Comparison of ENCODE assay signal across 8 mouse cellular contexts in genomic region chr6:56691205-56691604, GRCm38 (mm10). TPM values are rescaled to one million over a fixed set of nuclear protein-coding genes. Genes with fewer than 3 reads are reported as not detected.
A peak's percentile ranks its signal among the peaks of the same experiment; 100 is the strongest.
DNase-seq lines count a peak whose midpoint lies in the region; ATAC-seq and TF ChIP-seq lines count a peak whose summit lies in the region.

No protein-coding gene starts in this region.

- TF ChIP-seq CTCF in lung, postnatal 0 days (IDR thresholded peaks at IDR 0.05) = peak; percentile 85

- WGBS in embryonic facial prominence, embryonic 13.5 days = 1% methylated on average over 2 of the region's 2 CpGs
- 2% methylated on average over 2 of the region's 2 CpGs for WGBS in lung, postnatal 0 days

- no peaks in the 10 kb centered on the region for H3K9me3 ChIP-seq in ES-E14 (ENCODE audit: control insufficient read depth, insufficient read depth, low read depth, low read length)
- no peaks in the 10 kb centered on the region for H3K9me3 ChIP-seq in embryonic facial prominence, embryonic 13.5 days
- H3K9me3 ChIP-seq in lung, postnatal 0 days (ENCODE audit: low read length) = no peaks in the 10 kb centered on the region

- in situ Hi-C loops in ES-E14 (cut with MboI; ENCODE audit: low sequenced_read_pairs in 2 of 2, unreplicated experiment in 2 of 2) = loop anchor here in 1 of 2 experiments (25.0 kb wide), 1 partner anchor 204 kb away; no protein-coding TSS in a partner anchor

- no peak for ATAC-seq in embryonic facial prominence, embryonic 13.5 days (ENCODE audit: insufficient number of reproducible peaks, insufficient read depth, low FRiP score, low TSS enrichment, low read depth)
- ATAC-seq in hematopoietic stem cell, adult 5-6 weeks (replicated peaks in 1 of 2; ENCODE audit: insufficient read depth in 1 of 2, low FRiP score in 2 of 2, low TSS enrichment in 1 of 2, low read depth in 1 of 2, poor library complexity in 2 of 2, severe bottlenecking in 2 of 2) = peak; percentile 78 to 93
- peak; percentile 55 for ATAC-seq in lung, postnatal 0 days

- DNase-seq in ES-E14 (ENCODE audit: low read depth, low spot score) = peak; percentile 85
- peak; percentile 57 to 70 for DNase-seq in adrenal gland, postnatal 36 days
- peak; percentile 27 for DNase-seq in layer of hippocampus, adult 9-10 months (ENCODE audit: low spot score)
- peak; percentile 88 for DNase-seq in lung, postnatal 0 days (ENCODE audit: low spot score)
- peak; percentile 74 for DNase-seq in right cerebral cortex, adult 18-20 months
- DNase-seq in yolk sac, embryonic 10.5 days (ENCODE audit: low spot score) = peak; percentile 10

- H3K4me1 ChIP-seq in ES-E14 (ENCODE audit: control insufficient read depth in 2 of 2, insufficient read depth in 2 of 2, low read length in 2 of 2, poor library complexity in 1 of 2) = no peaks in the 10 kb centered on the region
- H3K4me1 ChIP-seq in embryonic facial prominence, embryonic 13.5 days = peaks cover 9% of the 10 kb centered on the region; the same call in 1 of the 2 replicates
- H3K4me1 ChIP-seq in lung, postnatal 0 days (ENCODE audit: insufficient read depth, low read depth, low read length) = no peaks in the 10 kb centered on the region

- no peak overlapping the region for H3K27ac ChIP-seq in ES-E14 (ENCODE audit: insufficient read depth, low read depth, low read length, poor library complexity, severe bottlenecking)
- 0 out of 2 replicates have a peak overlapping the region, but pooled peaks have one; percentile 83 for H3K27ac ChIP-seq in embryonic facial prominence, embryonic 13.5 days
- H3K27ac ChIP-seq in lung, postnatal 0 days (ENCODE audit: low read length) = no peak overlapping the region

- H3K36me3 ChIP-seq in ES-E14 (ENCODE audit: control insufficient read depth, insufficient read depth, low read length, poor library complexity, severe bottlenecking) = no peaks in the 10 kb centered on the region
- no peaks in the 10 kb centered on the region for H3K36me3 ChIP-seq in embryonic facial prominence, embryonic 13.5 days
- no peaks in the 10 kb centered on the region for H3K36me3 ChIP-seq in lung, postnatal 0 days (ENCODE audit: insufficient read depth, low read length)

- no peak overlapping the region for H3K4me3 ChIP-seq in ES-E14 (ENCODE audit: insufficient read depth in 1 of 2, low read depth in 1 of 2, low read length in 2 of 2, poor library complexity in 1 of 2, severe bottlenecking in 1 of 2)
- no peak overlapping the region for H3K4me3 ChIP-seq in embryonic facial prominence, embryonic 13.5 days
- H3K4me3 ChIP-seq in lung, postnatal 0 days (ENCODE audit: low read depth, low read length) = no peak overlapping the region

- H3K9ac ChIP-seq in ES-E14 (ENCODE audit: insufficient read depth, low read depth, low read length, poor library complexity, severe bottlenecking) = no peak overlapping the region
- no peak overlapping the region for H3K9ac ChIP-seq in embryonic facial prominence, embryonic 13.5 days
- no peak overlapping the region for H3K9ac ChIP-seq in lung, postnatal 0 days (replicated peaks; ENCODE audit: low read depth)

- H3K27me3 ChIP-seq in embryonic facial prominence, embryonic 13.5 days = no peaks in the 10 kb centered on the region
- H3K27me3 ChIP-seq in lung, postnatal 0 days (replicated peaks; ENCODE audit: insufficient read depth, low read length) = no peaks in the 10 kb centered on the region

- no peak for TF ChIP-seq EP300 in lung, postnatal 0 days (IDR thresholded peaks at IDR 0.05)

- H3K4me2 ChIP-seq in embryonic facial prominence, embryonic 13.5 days = no peak overlapping the region
- H3K4me2 ChIP-seq in lung, postnatal 0 days (replicated peaks; ENCODE audit: low read depth, low read length) = no peak overlapping the region

TF ChIP-seq in ES-E14, 5 proteins besides CTCF, POLR2A, EP300 and RAD21:
- TF ChIP-seq ZC3H11A (IDR thresholded peaks at IDR 0.05; ENCODE audit: borderline replicate concordance, low read depth, low read length) (peak; percentile 34; the same call in 1 of the 2 replicates), CHD2 (IDR thresholded peaks at IDR 0.05; ENCODE audit: low read depth, low read length) (no peak)
TF ChIP-seq in ES-E14: peak in this region for 1.

RNA-seq across cellular contexts. Expression of gene Lsm5, which starts 13.3 kb away (rescaled TPM):
- 72.5 and 122 TPM in 2 replicates for total RNA-seq in ES-E14 (2012; rRNA removed)
- 10 to 100 TPM; 29.3 to 33.8 TPM for total RNA-seq in adrenal gland, postnatal 36 days (2021)
- 137 and 163 TPM in 2 replicates for polyA plus RNA-seq in embryonic facial prominence, embryonic 13.5 days (2015; fragmentation: Nextera tagmentation; extraction: Ambion mirVana)
- total RNA-seq in hematopoietic stem cell, adult 5-6 weeks (2017) = 128 and 144 TPM in 2 replicates
- 68.0 and 70.7 TPM in 2 replicates for polyA plus RNA-seq in lung, postnatal 0 days (2015; fragmentation: Nextera tagmentation; extraction: Ambion mirVana)

RNA-seq across cellular contexts. Expression of gene Avl9, which starts 23.5 kb away (rescaled TPM):
- total RNA-seq in ES-E14 (2012; rRNA removed) = 12.9 and 18.1 TPM in 2 replicates
- 10 to 100 TPM; 25.2 to 28.5 TPM for total RNA-seq in adrenal gland, postnatal 36 days (2021)
- 11.4 and 13.2 TPM in 2 replicates for polyA plus RNA-seq in embryonic facial prominence, embryonic 13.5 days (2015; fragmentation: Nextera tagmentation; extraction: Ambion mirVana)
- 58.6 and 66.5 TPM in 2 replicates for total RNA-seq in hematopoietic stem cell, adult 5-6 weeks (2017)
- polyA plus RNA-seq in lung, postnatal 0 days (2015; fragmentation: Nextera tagmentation; extraction: Ambion mirVana) = 9.6 and 10.2 TPM in 2 replicates

Comparison
In these comparisons a context has a peak if more than half of its experiments do, and no peak if none do; other contexts are left out.
1. DNase-seq: peak in every context shown above with its lines; median percentile 88 in lung, postnatal 0 days; 85 in ES-E14; 74 in right cerebral cortex, adult 18-20 months; 64 in adrenal gland, postnatal 36 days; 27 in layer of hippocampus, adult 9-10 months; 10 in yolk sac, embryonic 10.5 days.